Mouse (Mus musculus) neural tube, embryonic 15.5 days (tissue): ENCODE measurements around the gene Fdx1. TPM values are rescaled to one million over a fixed set of nuclear protein-coding genes. Genes with fewer than 3 reads are reported as not detected.

Experiments
- ATAC-seq: fragments of 200-750 bp; cut with Nextera tagmentation; 2 replicates; pipeline ENCODE4 v1.8.0; 2017; ENCODE audit warnings: mild to moderate bottlenecking, moderate TSS enrichment, moderate library complexity; ENCODE audit not compliant: low FRiP score
- H3K27ac ChIP-seq: fragments of 300-500 bp; sonication (generic); replicated peaks from 2 replicates; pipeline ENCODE4 v1.5.1; 2015; ENCODE audit warnings: mild to moderate bottlenecking, inconsistent platforms
- H3K27me3 ChIP-seq: fragments of 300-500 bp; sonication (generic); replicated peaks from 2 replicates; pipeline ENCODE4 v1.6.1; 2015; ENCODE audit warnings: inconsistent platforms
- H3K36me3 ChIP-seq: fragments of 300-500 bp; sonication (generic); 2 replicates; pipeline ENCODE4 v1.6.1; 2015; ENCODE audit warnings: inconsistent platforms
- H3K4me1 ChIP-seq: fragments of 300-500 bp; sonication (generic); 2 replicates; pipeline ENCODE4 v1.6.1; 2015; ENCODE audit warnings: inconsistent platforms
- H3K4me2 ChIP-seq: fragments of 300-500 bp; sonication (generic); 2 replicates; pipeline ENCODE4 v1.6.1; 2015; ENCODE audit warnings: inconsistent platforms, mild to moderate bottlenecking, moderate library complexity
- H3K4me3 ChIP-seq: fragments of 300-500 bp; sonication (generic); replicated peaks from 2 replicates; pipeline ENCODE4 v1.5.1; 2015; ENCODE audit warnings: mild to moderate bottlenecking, inconsistent platforms
- H3K9ac ChIP-seq: fragments of 300-500 bp; sonication (generic); replicated peaks from 2 replicates; pipeline ENCODE4 v1.6.1; 2015; ENCODE audit warnings: mild to moderate bottlenecking, inconsistent platforms
- H3K9me3 ChIP-seq: fragments of 300-500 bp; sonication (generic); replicated peaks from 2 replicates; pipeline ENCODE4 v1.6.1; 2016; ENCODE audit warnings: inconsistent platforms
- WGBS: fragments of 180-500 bp; shearing (Covaris S2); methylation state at CpG from one replicate; pipeline ENCODE4 v1.1.7; 2015; ENCODE audit warnings: mixed read lengths; 5-methylcytosine and 5-hydroxymethylcytosine counted together
- polyA plus RNA-seq: library from polyadenylated mRNA; unstranded; fragments of >200 nt; fragmentation: Nextera tagmentation; extraction: Ambion mirVana; gene quantifications from 2 replicates; pipeline ENCODE4 v1.2.1, GENCODE M21; 2015

Gene Fdx1
- polyA plus RNA-seq, 1 experiment from 2014 or later: 37.2 TPM

DNA sequence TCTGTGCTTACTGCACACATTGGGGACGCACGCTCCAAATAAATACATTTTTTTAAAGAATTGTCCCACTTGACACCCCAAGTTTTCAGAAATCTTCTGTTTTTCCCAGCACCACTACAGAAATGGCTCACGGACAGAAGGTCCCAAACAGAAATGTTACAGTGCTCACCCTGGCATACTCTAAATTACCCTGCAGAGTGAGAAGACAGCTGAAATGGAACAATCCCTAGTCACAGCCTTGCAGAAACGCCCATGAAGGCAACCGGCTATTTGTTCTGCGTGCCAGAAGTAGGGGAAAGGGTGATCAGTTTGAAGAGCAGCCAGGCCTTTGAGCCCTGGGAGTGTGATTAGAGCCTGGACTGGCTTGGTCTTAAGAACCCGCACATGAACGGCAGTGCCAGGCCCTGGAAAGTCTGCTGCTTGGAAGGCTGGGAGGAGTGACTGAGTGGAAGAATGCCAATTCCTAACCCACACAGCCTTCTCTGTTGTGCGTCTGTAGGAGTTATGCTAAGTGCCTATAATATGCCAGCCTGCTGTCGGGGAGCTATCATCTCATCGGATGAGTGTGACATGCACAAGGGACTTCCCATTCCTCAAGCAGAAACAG, 22.2 kb upstream of the Fdx1 start:
- Histone ChIP-seq H3K4me3 (no peak overlapping the region), H3K27me3 (no peaks in the 10 kb centered on the region), H3K4me1 (no peaks in the 10 kb centered on the region), H3K9me3 (no peaks in the 10 kb centered on the region), H3K9ac (no peak overlapping the region), H3K27ac (no peak overlapping the region), H3K4me2 (no peak overlapping the region), H3K36me3 (no peaks in the 10 kb centered on the region)
- WGBS: 75% methylated on average over 11 of the region's 11 CpGs
- ATAC-seq: no peak

DNA sequence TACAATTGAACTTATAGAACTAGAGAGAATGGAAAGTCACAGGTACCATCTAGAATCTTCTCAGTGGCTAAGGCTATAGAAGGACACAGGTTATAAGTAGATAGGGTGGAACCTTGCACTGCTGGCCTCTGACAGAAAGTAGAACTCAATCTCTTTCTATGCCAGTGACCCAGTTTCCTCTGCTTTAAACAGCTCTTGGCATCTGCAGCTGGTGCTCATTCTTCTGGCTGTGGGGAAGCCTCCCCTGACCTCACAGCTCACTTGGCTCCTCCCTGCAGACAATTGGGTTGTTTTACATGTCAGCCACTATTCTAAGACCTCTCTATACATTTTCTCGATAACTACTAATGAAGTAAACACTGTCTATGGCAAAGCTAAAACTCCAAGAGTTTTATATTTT, 17.8 kb upstream of the Fdx1 start:
- no peak overlapping the region for H3K27ac ChIP-seq
- H3K9me3 ChIP-seq: no peaks in the 10 kb centered on the region
- no peak overlapping the region for H3K9ac ChIP-seq
- no peak for ATAC-seq
- H3K4me3 ChIP-seq: no peak overlapping the region
- H3K4me1 ChIP-seq: no peaks in the 10 kb centered on the region
- WGBS: 92% methylated on average over 1 of the region's 1 CpGs
- H3K4me2 ChIP-seq: no peak overlapping the region
- H3K27me3 ChIP-seq: no peaks in the 10 kb centered on the region
- H3K36me3 ChIP-seq: no peaks in the 10 kb centered on the region

GRCm38 (mm10) chr9:51979301-51979700, 15.9 kb upstream of the Fdx1 start:
- Histone ChIP-seq H3K27ac (no peak overlapping the region), H3K4me1 (no peaks in the 10 kb centered on the region), H3K9ac (no peak overlapping the region), H3K4me3 (no peak overlapping the region), H3K27me3 (no peaks in the 10 kb centered on the region), H3K9me3 (no peaks in the 10 kb centered on the region), H3K4me2 (no peak overlapping the region), H3K36me3 (no peaks in the 10 kb centered on the region)
- ATAC-seq: no peak
- WGBS: 95% methylated on average over 6 of the region's 6 CpGs

DNA sequence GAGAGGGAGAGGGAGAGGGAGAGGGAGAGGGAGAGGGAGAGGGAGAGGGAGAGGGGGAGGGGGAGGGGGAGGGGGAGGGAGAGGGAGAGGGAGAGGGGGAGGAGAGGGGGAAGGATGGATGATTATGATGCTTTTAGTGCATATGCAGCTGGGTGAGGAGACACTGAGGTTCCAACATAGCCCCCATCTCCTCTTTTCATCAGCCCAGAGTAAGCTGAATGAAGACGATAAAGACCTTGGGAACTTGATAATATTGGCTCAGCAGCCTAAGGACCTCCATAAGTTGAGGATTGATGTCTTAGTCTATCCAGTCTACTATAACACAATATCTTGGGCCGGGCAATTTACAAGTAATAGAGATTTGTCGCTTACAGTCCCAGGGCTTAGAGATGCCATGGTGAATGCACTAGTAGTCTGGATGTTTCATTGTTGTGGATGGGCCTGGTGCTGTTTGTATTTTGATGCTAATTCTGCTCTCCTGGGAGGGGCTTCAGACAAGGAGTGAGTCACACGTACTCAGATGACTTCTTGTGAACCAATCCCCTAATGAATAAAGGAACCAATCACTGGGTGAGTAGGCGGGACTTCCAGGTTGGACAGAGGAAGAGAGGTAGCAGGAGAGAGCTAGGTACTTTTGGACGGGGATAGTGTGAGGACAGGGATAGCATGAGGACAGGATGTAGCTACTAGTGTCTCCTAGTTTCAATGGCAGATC, 15.3 kb upstream of the Fdx1 start:
- no peak overlapping the region for H3K9ac ChIP-seq
- no peak overlapping the region for H3K4me3 ChIP-seq
- H3K4me2 ChIP-seq: no peak overlapping the region
- no peaks in the 10 kb centered on the region for H3K9me3 ChIP-seq
- no peak for ATAC-seq
- H3K27me3 ChIP-seq: no peaks in the 10 kb centered on the region
- H3K4me1 ChIP-seq: no peaks in the 10 kb centered on the region
- WGBS: 87% methylated on average over 6 of the region's 6 CpGs
- H3K27ac ChIP-seq: no peak overlapping the region
- H3K36me3 ChIP-seq: no peaks in the 10 kb centered on the region

DNA sequence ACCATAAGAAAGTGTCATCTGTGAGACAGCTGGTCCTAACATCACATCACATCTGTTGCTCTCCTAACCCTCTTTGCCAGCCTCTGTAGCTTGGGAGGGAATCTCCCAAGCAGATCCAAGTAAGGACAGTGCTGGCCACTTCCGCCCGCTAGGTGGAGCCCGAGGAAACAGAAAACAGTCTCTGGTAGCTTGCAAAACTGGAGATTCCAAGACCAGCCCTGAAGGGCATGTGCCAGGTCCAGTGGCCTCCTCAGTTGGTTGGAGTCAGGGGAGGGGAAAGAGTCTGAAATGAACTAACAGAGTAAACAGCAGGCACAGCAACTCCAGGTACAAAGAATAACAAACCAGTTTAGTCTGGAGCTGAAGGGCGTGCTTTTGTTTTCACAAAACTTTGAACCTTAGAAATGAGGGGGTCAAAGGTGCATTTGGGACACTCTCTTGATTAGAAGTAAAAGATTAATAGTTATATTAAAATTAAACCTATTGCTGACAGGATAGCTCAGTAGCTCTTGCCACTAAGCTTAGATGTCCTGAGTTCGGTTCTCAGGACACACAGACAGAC, 14.2 kb upstream of the Fdx1 start:
- 44% methylated on average over 5 of the region's 5 CpGs for WGBS
- H3K27ac ChIP-seq: no peak overlapping the region
- H3K4me1 ChIP-seq: no peaks in the 10 kb centered on the region
- H3K4me3 ChIP-seq: no peak overlapping the region
- ATAC-seq: peak; percentile 45; the same call in 1 of the 2 replicates
- H3K36me3 ChIP-seq: no peaks in the 10 kb centered on the region
- no peak overlapping the region for H3K9ac ChIP-seq
- no peaks in the 10 kb centered on the region for H3K9me3 ChIP-seq
- no peak overlapping the region for H3K4me2 ChIP-seq
- H3K27me3 ChIP-seq: no peaks in the 10 kb centered on the region

- H3K27ac ChIP-seq: no peak overlapping the region
- H3K4me1 ChIP-seq: no peaks in the 10 kb centered on the region
- no peaks in the 10 kb centered on the region for H3K36me3 ChIP-seq
- no peak overlapping the region for H3K4me3 ChIP-seq
- ATAC-seq: no peak
- WGBS: 94% methylated on average over 4 of the region's 4 CpGs
- no peaks in the 10 kb centered on the region for H3K27me3 ChIP-seq
- H3K4me2 ChIP-seq: no peak overlapping the region
- H3K9ac ChIP-seq: no peak overlapping the region
- H3K9me3 ChIP-seq: no peaks in the 10 kb centered on the region
Measured at GRCm38 (mm10) chr9:51974871-51975270, 11.5 kb upstream of the Fdx1 start.

DNA sequence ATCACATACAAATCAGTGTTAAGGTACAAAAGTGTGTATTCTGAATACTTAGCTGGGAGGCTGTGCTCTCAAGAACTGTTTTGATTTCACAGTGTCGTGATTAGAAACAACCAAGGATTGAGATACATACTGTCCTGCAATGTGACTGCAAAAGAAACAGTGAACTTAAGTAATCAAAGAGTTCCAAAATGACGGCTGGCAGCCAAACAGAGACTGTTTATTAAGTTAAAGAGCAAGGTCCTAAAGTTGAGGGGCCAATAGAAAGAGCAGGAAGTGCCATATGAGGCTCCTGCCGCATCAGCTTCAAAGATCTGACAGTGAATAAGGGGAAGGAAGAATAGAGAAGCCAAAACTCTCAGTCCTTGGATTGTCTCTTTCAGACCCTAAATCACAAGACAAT, 10.5 kb upstream of the Fdx1 start:
- no peaks in the 10 kb centered on the region for H3K36me3 ChIP-seq

DNA sequence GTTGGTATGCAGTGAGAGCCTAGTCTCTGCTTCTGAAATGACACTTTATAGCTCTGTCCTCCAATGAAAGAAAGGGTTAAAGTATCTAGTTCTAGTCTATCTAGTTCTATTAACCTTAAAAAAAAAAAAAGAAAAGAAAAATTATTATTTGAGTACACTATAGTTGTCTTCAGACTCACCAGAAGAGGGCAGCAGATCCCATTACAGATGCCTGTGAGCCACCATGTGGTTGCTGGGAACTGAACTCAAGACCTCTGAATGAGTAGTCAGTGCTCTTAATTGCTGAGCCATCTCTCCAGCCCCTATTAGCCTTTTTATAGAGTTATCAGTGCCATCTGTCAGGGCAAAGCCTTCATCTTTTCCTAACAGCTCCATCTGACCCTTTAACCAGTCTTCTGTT, 3.0 kb upstream of the Fdx1 start:
- Histone ChIP-seq H3K9ac (no peak overlapping the region), H3K9me3 (no peaks in the 10 kb centered on the region), H3K4me3 (no peak overlapping the region), H3K4me2 (no peak overlapping the region), H3K4me1 (peaks cover 18% of the 10 kb centered on the region), H3K36me3 (no peaks in the 10 kb centered on the region), H3K27ac (no peak overlapping the region), H3K27me3 (no peaks in the 10 kb centered on the region)
- ATAC-seq: no peak

More for the DNA sequence above, 10.5 kb upstream of the Fdx1 start:
- 44% methylated on average over 3 of the region's 3 CpGs for WGBS
- Histone ChIP-seq H3K4me3 (no peak overlapping the region), H3K4me1 (no peaks in the 10 kb centered on the region), H3K27ac (no peak overlapping the region), H3K9ac (no peak overlapping the region), H3K9me3 (no peaks in the 10 kb centered on the region), H3K4me2 (no peak overlapping the region), H3K27me3 (no peaks in the 10 kb centered on the region)
- no peak for ATAC-seq

DNA sequence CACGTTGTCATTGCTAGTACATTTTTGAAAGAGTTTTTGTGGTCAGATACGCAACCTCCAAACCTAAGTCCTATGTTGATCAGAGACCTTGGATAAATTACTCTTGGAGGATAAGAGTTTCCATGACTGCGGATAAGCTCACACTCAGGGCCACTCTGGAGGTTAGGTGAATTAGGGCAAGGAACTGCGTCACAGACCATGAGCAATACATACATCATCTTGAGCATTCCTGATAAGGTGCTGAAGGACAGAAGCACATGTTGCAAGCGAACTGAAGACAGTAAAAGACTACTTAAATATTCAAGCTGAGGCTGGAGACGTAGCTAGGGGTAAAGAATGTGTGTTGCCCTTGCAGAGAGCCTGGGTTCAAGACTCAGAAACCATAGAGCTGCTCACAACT, 754 bp upstream of the Fdx1 start:
- Histone ChIP-seq H3K27me3 (no peaks in the 10 kb centered on the region), H3K4me1 (peaks cover 26% of the 10 kb centered on the region), H3K27ac (no peak overlapping the region), H3K9ac (no peak overlapping the region), H3K9me3 (no peaks in the 10 kb centered on the region), H3K4me2 (no peak overlapping the region), H3K4me3 (no peak overlapping the region), H3K36me3 (no peaks in the 10 kb centered on the region)
- 73% methylated on average over 6 of the region's 6 CpGs for WGBS
- ATAC-seq: no peak

DNA sequence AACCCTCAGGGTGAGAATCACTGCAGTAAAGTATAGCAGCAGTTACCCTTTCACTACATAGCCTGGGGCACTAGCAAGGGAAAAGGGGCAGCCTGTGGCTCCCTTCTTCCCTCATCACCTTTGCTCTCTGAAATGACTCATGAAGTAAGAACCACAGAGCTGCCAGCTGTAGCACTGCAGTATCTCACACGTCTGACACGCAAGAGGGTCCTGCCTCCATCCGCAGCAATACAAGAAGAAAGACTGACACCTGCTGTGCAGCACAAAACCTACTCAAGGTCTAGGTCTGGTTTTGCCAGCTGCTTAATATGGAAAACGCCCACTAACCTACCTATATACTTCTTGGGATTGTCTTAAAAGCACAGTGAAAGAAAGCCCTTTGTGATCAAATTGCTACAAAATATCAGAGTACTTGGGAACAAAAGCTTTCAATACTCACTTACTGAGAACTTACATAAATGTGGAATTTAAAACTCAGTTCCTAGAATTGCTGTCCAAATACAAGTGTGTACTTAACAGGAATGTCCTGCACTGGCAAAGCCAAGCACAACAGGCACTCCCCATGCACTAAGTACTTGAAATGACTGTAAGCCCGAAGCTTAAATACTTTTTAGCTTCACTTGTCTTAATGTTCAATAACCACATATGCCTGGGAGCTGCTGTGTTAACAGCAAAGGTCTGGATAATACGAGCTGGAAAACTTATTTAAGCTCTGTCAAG, 2.0 kb downstream of the Fdx1 start:
- Histone ChIP-seq H3K4me2 (peak overlapping the region; percentile 65), H3K27ac (no peak overlapping the region), H3K9ac (no peak overlapping the region), H3K36me3 (no peaks in the 10 kb centered on the region), H3K4me1 (peaks cover 26% of the 10 kb centered on the region), H3K9me3 (no peaks in the 10 kb centered on the region), H3K27me3 (no peaks in the 10 kb centered on the region), H3K4me3 (no peak overlapping the region)
- 45% methylated on average over 6 of the region's 6 CpGs for WGBS
- no peak for ATAC-seq

DNA sequence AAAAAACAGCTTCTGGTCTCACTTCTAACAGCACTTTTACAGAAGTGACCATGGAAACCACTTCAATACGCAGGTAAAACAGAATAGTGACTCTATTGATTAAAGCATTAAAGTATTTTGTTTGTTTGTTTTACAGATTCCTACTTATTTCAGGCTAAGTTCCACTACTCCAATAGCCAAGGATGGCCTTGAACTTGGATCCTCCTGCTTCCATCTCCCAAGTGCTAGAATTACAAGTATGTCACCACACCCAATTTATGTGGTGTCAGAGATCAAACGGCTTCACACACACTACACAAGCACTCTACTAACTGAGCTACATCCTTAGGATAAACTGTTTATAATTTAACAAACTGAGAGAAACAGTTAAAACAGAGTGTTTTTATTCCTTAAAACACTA, 3.0 kb downstream of the Fdx1 start:
- no peak overlapping the region for H3K9ac ChIP-seq
- ATAC-seq: no peak
- WGBS: 87% methylated on average over 2 of the region's 2 CpGs

GRCm38 (mm10) chr9:51958981-51959380, 4.4 kb downstream of the Fdx1 start:
- Histone ChIP-seq H3K4me1 (peaks cover 26% of the 10 kb centered on the region), H3K4me3 (no peak overlapping the region), H3K27me3 (no peaks in the 10 kb centered on the region), H3K36me3 (peaks cover 7% of the 10 kb centered on the region; the same call in 1 of the 2 replicates), H3K27ac (no peak overlapping the region), H3K4me2 (no peak overlapping the region), H3K9ac (no peak overlapping the region), H3K9me3 (no peaks in the 10 kb centered on the region)
- no peak for ATAC-seq

More for the DNA sequence above, 3.0 kb downstream of the Fdx1 start:
- Histone ChIP-seq H3K27ac (no peak overlapping the region), H3K4me1 (peaks cover 26% of the 10 kb centered on the region), H3K4me3 (no peak overlapping the region), H3K9me3 (no peaks in the 10 kb centered on the region), H3K36me3 (no peaks in the 10 kb centered on the region), H3K27me3 (no peaks in the 10 kb centered on the region), H3K4me2 (no peak overlapping the region)
